Mouse (Mus musculus) myocyte (in vitro differentiated cells): ENCODE results near the gene C1qb. TPM values are rescaled to one million over a fixed set of nuclear protein-coding genes. Genes with fewer than 3 reads are reported as not detected.

ENCODE experiments used
- H3K27me3 ChIP-seq: one replicate; pipeline ENCODE4 v1.6.1; 2011; ENCODE audit not compliant: control insufficient read depth, insufficient read depth, insufficient read length
- H3K36me3 ChIP-seq: one replicate; pipeline ENCODE4 v1.6.1; 2011; ENCODE audit not compliant: control insufficient read depth, insufficient read depth
- H3K4me2 ChIP-seq: one replicate; pipeline ENCODE4 v1.6.1; 2011; ENCODE audit warnings: low read depth, control low read depth
- H3K4me3 ChIP-seq: one replicate; pipeline ENCODE4 v1.5.1; 2011; ENCODE audit warnings: mild to moderate bottlenecking, control low read depth, moderate library complexity
- H3K79me2 ChIP-seq: one replicate; pipeline ENCODE4 v1.6.1; 2011; ENCODE audit not compliant: control insufficient read depth, insufficient read depth
- H3ac ChIP-seq: one replicate; pipeline ENCODE4 v1.6.1; 2011; ENCODE audit not compliant: control insufficient read depth, insufficient read length
- CEBPB ChIP-seq: IDR thresholded peaks from 2 replicates; pipeline ENCODE4 v1.6.1; 2011; ENCODE audit warnings: mild to moderate bottlenecking, moderate library complexity; ENCODE audit not compliant: poor library complexity, insufficient read depth, severe bottlenecking
- E2F4 ChIP-seq: IDR thresholded peaks from one replicate; pipeline ENCODE4 v1.6.1; 2011; ENCODE audit warnings: mild to moderate bottlenecking, control low read depth, moderate library complexity; ENCODE audit not compliant: insufficient read depth
- MAX ChIP-seq: IDR thresholded peaks from one replicate; pipeline ENCODE4 v1.6.1; 2011; ENCODE audit warnings: low read depth, mild to moderate bottlenecking, control low read depth
- MYOD1 ChIP-seq, 3 experiments: IDR thresholded peaks; one replicate each; pipeline ENCODE4 v1.6.1; 2011; ENCODE audit warnings: control low read depth in 2 of 3, low read depth in 2 of 3, mild to moderate bottlenecking in 2 of 3, moderate library complexity in 1 of 3; ENCODE audit not compliant: insufficient read length in 2 of 3, control insufficient read depth in 1 of 3
- MYOG ChIP-seq, 3 experiments: IDR thresholded peaks; one replicate each; pipeline ENCODE4 v1.6.1; 2011; ENCODE audit warnings: control low read depth in 2 of 3, low read depth in 2 of 3, mild to moderate bottlenecking in 2 of 3; ENCODE audit not compliant: insufficient read length in 2 of 3, control insufficient read depth in 1 of 3, insufficient read depth in 1 of 3
- POLR2A ChIP-seq: IDR thresholded peaks from one replicate; pipeline ENCODE4 v1.6.1; 2011; ENCODE audit warnings: low read depth, mild to moderate bottlenecking, control low read depth, moderate library complexity; ENCODE audit not compliant: insufficient read length
- POLR2AphosphoS2 ChIP-seq: IDR thresholded peaks from one replicate; pipeline ENCODE4 v1.6.1; 2011; ENCODE audit warnings: low read depth, control low read depth; ENCODE audit not compliant: insufficient read length
- REST ChIP-seq: IDR thresholded peaks from one replicate; pipeline ENCODE4 v1.6.1; 2011; ENCODE audit warnings: mild to moderate bottlenecking, control low read depth, moderate library complexity; ENCODE audit not compliant: insufficient read depth, insufficient read length
- SRF ChIP-seq: IDR thresholded peaks from one replicate; pipeline ENCODE4 v1.6.1; 2011; ENCODE audit warnings: low read depth; ENCODE audit not compliant: control insufficient read depth, insufficient read length
- TCF12 ChIP-seq: IDR thresholded peaks from one replicate; pipeline ENCODE4 v1.6.1; 2011; ENCODE audit warnings: mild to moderate bottlenecking, control low read depth; ENCODE audit not compliant: poor library complexity, insufficient read depth, severe bottlenecking
- TCF3 ChIP-seq: IDR thresholded peaks from one replicate; pipeline ENCODE4 v1.6.1; 2011; ENCODE audit warnings: low read depth, control low read depth; ENCODE audit not compliant: insufficient read length
- USF1 ChIP-seq: IDR thresholded peaks from one replicate; pipeline ENCODE4 v1.6.1; 2011; ENCODE audit warnings: low read depth, mild to moderate bottlenecking, control low read depth, moderate library complexity
- polyA plus RNA-seq: library from polyadenylated mRNA; unstranded; fragments of >200 nt; fragmentation: generic; extraction: Trizol; gene quantifications from one replicate; pipeline ENCODE4 v1.2.1, GENCODE M21; 2012; ENCODE audit warnings: missing spikeins

C1qb gene
- polyA plus RNA-seq, 1 experiment = not detected

GRCm38 (mm10) chr4:136842802-136843201 lies 43.2 kb downstream of the C1qb start:
- Histone ChIP-seq H3K4me3 (no peak overlapping the region), H3K36me3 (no peaks in the 10 kb centered on the region), H3K79me2 (no peaks in the 10 kb centered on the region), H3K27me3 (peaks cover 17% of the 10 kb centered on the region), H3K4me2 (no peak overlapping the region), H3ac (no peak overlapping the region)
- TF ChIP-seq USF1 = no peak
- no peak for TF ChIP-seq E2F4
- no peak for TF ChIP-seq MYOD1 (IDR thresholded peaks at IDR 0.05; ENCODE audit: control insufficient read depth in 1 of 3, insufficient read length in 2 of 3, low read depth in 2 of 3)
- no peak for TF ChIP-seq REST
- TF ChIP-seq SRF = no peak
- TF ChIP-seq POLR2A = no peak
- TF ChIP-seq TCF12 = no peak
- no peak for TF ChIP-seq CEBPB
- no peak for TF ChIP-seq POLR2AphosphoS2
- no peak for TF ChIP-seq TCF3
- no peak for TF ChIP-seq MAX

DNA sequence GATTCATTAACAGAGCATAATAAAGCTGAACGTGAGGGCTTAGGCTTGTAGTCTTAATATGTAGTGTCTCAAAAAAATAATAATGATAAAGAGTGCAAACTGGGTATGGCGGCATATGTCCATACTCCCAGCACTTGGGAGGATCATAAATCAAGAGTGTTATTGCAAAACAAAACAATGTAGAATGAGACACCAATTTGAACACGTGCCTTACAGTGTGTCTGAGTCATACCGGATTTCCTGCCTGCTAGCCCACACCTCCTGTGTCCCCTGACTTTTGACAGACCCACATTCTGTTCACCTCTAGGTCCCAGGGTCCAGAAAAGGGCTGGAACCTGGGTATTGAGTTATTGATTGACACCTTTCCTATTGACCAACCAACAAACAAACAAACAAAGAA lies 44.0 kb downstream of the C1qb start:
- no peaks in the 10 kb centered on the region for H3K79me2 ChIP-seq
- no peaks in the 10 kb centered on the region for H3K36me3 ChIP-seq

GRCm38 (mm10) chr4:136841056-136841455 lies 44.9 kb downstream of the C1qb start:
- no peaks in the 10 kb centered on the region for H3K79me2 ChIP-seq
- H3ac ChIP-seq = no peak overlapping the region
- peak overlapping the region; percentile 31 for H3K4me2 ChIP-seq
- no peak for TF ChIP-seq MYOG (IDR thresholded peaks at IDR 0.05; ENCODE audit: control insufficient read depth in 1 of 3, insufficient read depth in 1 of 3, insufficient read length in 2 of 3, low read depth in 2 of 3)
- TF ChIP-seq USF1 = no peak
- TF ChIP-seq MAX = no peak
- TF ChIP-seq POLR2AphosphoS2 = no peak
- no peak for TF ChIP-seq REST
- no peak for TF ChIP-seq MYOD1 (IDR thresholded peaks at IDR 0.05; ENCODE audit: control insufficient read depth in 1 of 3, insufficient read length in 2 of 3, low read depth in 2 of 3)
- TF ChIP-seq POLR2A = no peak
- TF ChIP-seq CEBPB = no peak
- TF ChIP-seq E2F4 = no peak
- TF ChIP-seq TCF3 = no peak
- no peak for TF ChIP-seq SRF
- TF ChIP-seq TCF12 = no peak
- no peak overlapping the region for H3K4me3 ChIP-seq
- H3K27me3 ChIP-seq = peaks cover 7% of the 10 kb centered on the region
- no peaks in the 10 kb centered on the region for H3K36me3 ChIP-seq

More for the DNA sequence above, 44.0 kb downstream of the C1qb start:
- TF ChIP-seq E2F4 (no peak), USF1 (peak; percentile 27)
- Histone ChIP-seq H3ac (no peak overlapping the region), H3K27me3 (peaks cover 13% of the 10 kb centered on the region), H3K4me2 (no peak overlapping the region), H3K4me3 (no peak overlapping the region)

GRCm38 (mm10) chr4:136838462-136838861 lies 47.5 kb downstream of the C1qb start:
- H3K79me2 ChIP-seq = peaks cover under 1% of the 10 kb centered on the region
- H3K27me3 ChIP-seq = no peaks in the 10 kb centered on the region
- no peaks in the 10 kb centered on the region for H3K36me3 ChIP-seq
- H3K4me3 ChIP-seq = no peak overlapping the region
- no peak overlapping the region for H3ac ChIP-seq
- no peak overlapping the region for H3K4me2 ChIP-seq
- TF ChIP-seq POLR2AphosphoS2 (no peak), E2F4 (no peak)

DNA sequence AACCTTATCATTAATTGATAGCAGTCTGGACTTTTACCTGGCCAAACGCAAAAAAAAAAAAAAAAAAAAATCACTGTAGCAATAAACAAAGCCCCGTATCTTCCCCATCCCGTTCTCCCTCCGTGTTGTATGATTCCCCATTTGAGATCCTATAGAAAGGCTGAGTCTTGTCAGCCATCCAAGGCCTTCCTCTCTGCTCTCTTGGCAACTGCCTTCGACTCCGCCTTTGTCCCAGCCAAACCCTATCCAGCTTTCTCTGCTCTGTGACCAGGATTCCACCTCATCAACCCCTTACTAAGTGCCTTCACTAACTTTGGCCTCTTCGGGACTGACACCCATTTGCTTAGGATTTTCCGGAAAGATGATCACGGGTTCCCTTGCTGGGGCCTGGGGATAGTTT lies 48.0 kb downstream of the C1qb start:
- Histone ChIP-seq H3K4me3 (no peak overlapping the region), H3K27me3 (no peaks in the 10 kb centered on the region), H3ac (no peak overlapping the region), H3K4me2 (no peak overlapping the region), H3K79me2 (peaks cover 5% of the 10 kb centered on the region), H3K36me3 (no peaks in the 10 kb centered on the region)
- TF ChIP-seq MYOD1 (IDR thresholded peaks at IDR 0.05; ENCODE audit: control insufficient read depth in 1 of 3, insufficient read length in 2 of 3, low read depth in 2 of 3) = no peak
- TF ChIP-seq USF1 = no peak
- no peak for TF ChIP-seq CEBPB
- TF ChIP-seq TCF3 = no peak

- peak overlapping the region; percentile 30 for H3K4me3 ChIP-seq
- peaks cover 19% of the 10 kb centered on the region for H3K79me2 ChIP-seq
- TF ChIP-seq SRF (no peak), MYOG (IDR thresholded peaks at IDR 0.05; ENCODE audit: control insufficient read depth in 1 of 3, insufficient read depth in 1 of 3, insufficient read length in 2 of 3, low read depth in 2 of 3) (no peak), TCF3 (no peak), MYOD1 (IDR thresholded peaks at IDR 0.05; ENCODE audit: control insufficient read depth in 1 of 3, insufficient read length in 2 of 3, low read depth in 2 of 3) (no peak)
- no peaks in the 10 kb centered on the region for H3K27me3 ChIP-seq
- H3ac ChIP-seq = peak overlapping the region; percentile 73
- peak overlapping the region; percentile 79 for H3K4me2 ChIP-seq
- no peaks in the 10 kb centered on the region for H3K36me3 ChIP-seq
Measured at GRCm38 (mm10) chr4:136836387-136836931, 49.5 kb downstream of the C1qb start.
